Mouse (Mus musculus) MEL (cell line): Measurements from ENCODE around the gene Lig1. TPM values are rescaled to one million over a fixed set of nuclear protein-coding genes. Genes with fewer than 3 reads are reported as not detected.

Source experiments
- DNase-seq: peaks from one replicate; pipeline ENCODE4 v3.0.0; 2011; ENCODE audit warnings: low read depth, low spot score
- H3K27ac ChIP-seq: 2 replicates; pipeline ENCODE4 v1.5.1; 2012; ENCODE audit warnings: low read depth, mild to moderate bottlenecking, control low read depth, low read length, moderate library complexity; ENCODE audit not compliant: control insufficient read depth
- H3K27me3 ChIP-seq, 2 experiments: fragments of 150-350 bp in 1 of 2; sonication (generic) in 1 of 2; 2 replicates each; pipeline ENCODE4 v1.6.1; 2012; ENCODE audit warnings: low read length in 2 of 2, mild to moderate bottlenecking in 2 of 2, improper control_type of control experiment in 1 of 2, moderate library complexity in 1 of 2; ENCODE audit not compliant: insufficient read depth in 2 of 2, control insufficient read depth in 1 of 2
- H3K36me3 ChIP-seq, 2 experiments: 2 replicates each; pipeline ENCODE4 v1.6.1; 2012 to 2014; ENCODE audit warnings: low read length in 2 of 2, improper control_type of control experiment in 1 of 2, inconsistent platforms in 1 of 2, mild to moderate bottlenecking in 1 of 2; ENCODE audit not compliant: insufficient read depth in 2 of 2, control insufficient read depth in 1 of 2
- H3K4me1 ChIP-seq, 2 experiments: fragments of 150-350 bp in 1 of 2; sonication (generic) in 1 of 2; 2 replicates each; pipeline ENCODE4 v1.6.1; 2012; ENCODE audit warnings: low read length in 2 of 2, improper control_type of control experiment in 1 of 2, mild to moderate bottlenecking in 1 of 2; ENCODE audit not compliant: insufficient read depth in 2 of 2, control insufficient read depth in 1 of 2
- H3K4me3 ChIP-seq, 2 experiments: fragments of 150-350 bp in 1 of 2; sonication (generic) in 1 of 2; 2 replicates each; pipeline ENCODE4 v1.5.1; 2012; ENCODE audit warnings: low read depth in 2 of 2, low read length in 2 of 2, mild to moderate bottlenecking in 2 of 2, moderate library complexity in 2 of 2, control low read depth in 1 of 2, improper control_type of control experiment in 1 of 2; ENCODE audit not compliant: control insufficient read depth in 1 of 2, insufficient read depth in 1 of 2
- H3K79me2 ChIP-seq: 2 replicates; pipeline ENCODE4 v1.6.1; 2012; ENCODE audit warnings: mild to moderate bottlenecking, low read length, moderate library complexity; ENCODE audit not compliant: control insufficient read depth, poor library complexity, insufficient read depth
- H3K9ac ChIP-seq: 2 replicates; pipeline ENCODE4 v1.6.1; 2012; ENCODE audit warnings: low read depth, mild to moderate bottlenecking, control low read depth, low read length, moderate library complexity; ENCODE audit not compliant: control insufficient read depth, poor library complexity, severe bottlenecking
- H3K9me3 ChIP-seq: fragments of 150-350 bp; sonication (generic); replicated peaks from 2 replicates; pipeline ENCODE4 v1.6.1; 2012; ENCODE audit warnings: mild to moderate bottlenecking, low read length, improper control_type of control experiment, moderate library complexity; ENCODE audit not compliant: insufficient read depth
- BHLHE40 ChIP-seq: IDR thresholded peaks from 2 replicates; pipeline ENCODE4 v1.6.1; 2012; ENCODE audit warnings: low read depth, mild to moderate bottlenecking, inconsistent platforms, low read length, improper control_type of control experiment, borderline replicate concordance
- EP300 ChIP-seq, 2 experiments: IDR thresholded peaks; 2 replicates each; pipeline ENCODE4 v1.6.1; 2011; ENCODE audit warnings: improper control_type of control experiment in 2 of 2, low read length in 2 of 2, low read depth in 1 of 2, mild to moderate bottlenecking in 1 of 2
- ETS1 ChIP-seq: IDR thresholded peaks from 2 replicates; pipeline ENCODE4 v1.6.1; 2012; ENCODE audit warnings: low read depth, mild to moderate bottlenecking, inconsistent platforms, low read length, improper control_type of control experiment, moderate library complexity
- GABPA ChIP-seq: IDR thresholded peaks from 2 replicates; pipeline ENCODE4 v1.6.1; 2012; ENCODE audit warnings: low read depth, mild to moderate bottlenecking, inconsistent platforms, low read length, improper control_type of control experiment, moderate library complexity
- GATA1 ChIP-seq: IDR thresholded peaks from 2 replicates; pipeline ENCODE4 v1.6.1; 2011; ENCODE audit warnings: low read depth, low read length, improper control_type of control experiment
- HCFC1 ChIP-seq: IDR thresholded peaks from 2 replicates; pipeline ENCODE4 v1.6.1; 2012; ENCODE audit warnings: low read depth, mild to moderate bottlenecking, inconsistent platforms, low read length, improper control_type of control experiment, moderate library complexity
- MAZ ChIP-seq: IDR thresholded peaks from 2 replicates; pipeline ENCODE4 v1.6.1; 2012; ENCODE audit warnings: low read depth, mild to moderate bottlenecking, inconsistent platforms, low read length, improper control_type of control experiment
- MXI1 ChIP-seq: IDR thresholded peaks from 2 replicates; pipeline ENCODE4 v1.6.1; 2011; ENCODE audit warnings: mild to moderate bottlenecking, low read depth, low read length, improper control_type of control experiment
- MYB ChIP-seq: IDR thresholded peaks from 2 replicates; pipeline ENCODE4 v1.6.1; 2011; ENCODE audit warnings: mild to moderate bottlenecking, low read depth, low read length, improper control_type of control experiment
- NRF1 ChIP-seq: IDR thresholded peaks from 2 replicates; pipeline ENCODE4 v1.6.1; 2014; ENCODE audit warnings: low read depth, mild to moderate bottlenecking, inconsistent platforms, low read length, improper control_type of control experiment, moderate library complexity; ENCODE audit not compliant: poor library complexity, insufficient read depth, severe bottlenecking
- POLR2AphosphoS5 ChIP-seq: IDR thresholded peaks from 2 replicates; pipeline ENCODE4 v1.6.1; 2012; ENCODE audit warnings: low read depth, borderline replicate concordance, mild to moderate bottlenecking, inconsistent platforms, low read length, moderate library complexity, mixed read lengths
- RAD21 ChIP-seq: IDR thresholded peaks from 2 replicates; pipeline ENCODE4 v1.6.1; 2011; ENCODE audit warnings: mild to moderate bottlenecking, low read depth, low read length, improper control_type of control experiment
- RCOR1 ChIP-seq: IDR thresholded peaks from 2 replicates; pipeline ENCODE4 v1.6.1; 2012; ENCODE audit warnings: low read depth, mild to moderate bottlenecking, inconsistent platforms, low read length, improper control_type of control experiment
- UBTF ChIP-seq: IDR thresholded peaks from 2 replicates; pipeline ENCODE4 v1.6.1; 2012; ENCODE audit warnings: low read depth, mild to moderate bottlenecking, inconsistent platforms, low read length, improper control_type of control experiment, moderate library complexity, borderline replicate concordance; ENCODE audit not compliant: insufficient read depth
- USF1 ChIP-seq: IDR thresholded peaks from 2 replicates; pipeline ENCODE4 v1.6.1; 2014; ENCODE audit warnings: low read depth, mild to moderate bottlenecking, inconsistent platforms, low read length, improper control_type of control experiment, moderate library complexity
- ZMIZ1 ChIP-seq: IDR thresholded peaks from 2 replicates; pipeline ENCODE4 v1.6.1; 2012; ENCODE audit warnings: low read depth, mild to moderate bottlenecking, inconsistent platforms, low read length, improper control_type of control experiment, moderate library complexity
- ZNF384 ChIP-seq: IDR thresholded peaks from 2 replicates; pipeline ENCODE4 v1.6.1; 2012; ENCODE audit warnings: low read depth, mild to moderate bottlenecking, inconsistent platforms, low read length, improper control_type of control experiment
- polyA plus RNA-seq, 2 experiments: library from polyadenylated mRNA; stranded (reverse) in 1 of 2; unstranded in 1 of 2; fragments of >175 nt in 1 of 2; fragments of >200 nt in 1 of 2; gene quantifications; 2 replicates each; pipeline versions ENCODE4 v1.2.1 to v1.2.4; 2012; ENCODE audit warnings: low replicate concordance in 2 of 2, low read depth in 1 of 2; ENCODE audit not compliant: insufficient read length in 2 of 2, insufficient read depth in 1 of 2, missing spikeins in 1 of 2
- total RNA-seq: library from RNA; depleted of rRNA; stranded (reverse); fragments of 300-350 nt; gene quantifications from 2 replicates; pipeline ENCODE4 v1.2.3, GENCODE M21; 2012

The Lig1 gene
- total and polyA plus RNA-seq, 3 experiments, result 63.1 to 570 (median 187) TPM

- no peaks in the 10 kb centered on the region for H3K27me3 ChIP-seq
- H3K4me1 ChIP-seq, result peaks cover 3 to 21% of the 10 kb centered on the region in 2 experiments; a peak in 3 of 4 replicates
- H3K36me3 ChIP-seq, result peaks cover 13 to 24% of the 10 kb centered on the region in 2 experiments
- no peaks in the 10 kb centered on the region for H3K79me2 ChIP-seq
- DNase-seq, result peak; percentile 29
- no peak overlapping the region for H3K9ac ChIP-seq
- TF ChIP-seq GATA1, result peak; percentile 53; the same call in 1 of the 2 replicates
- TF ChIP-seq ETS1, result peak; percentile 74; the same call in 1 of the 2 replicates
- TF ChIP-seq ZNF384, result no peak
- TF ChIP-seq EP300 (IDR thresholded peaks at IDR 0.05; ENCODE audit: low read depth in 1 of 2, low read length in 2 of 2), result peak in 1 of 2 experiments; percentile 49; a peak in 2 of 4 replicates
- TF ChIP-seq, all 39 proteins: peak for 3
- H3K9me3 ChIP-seq, result no peaks in the 10 kb centered on the region
- H3K27ac ChIP-seq, result peak overlapping the region; percentile 58; the same call in 1 of the 2 replicates
- no peak overlapping the region for H3K4me3 ChIP-seq
Observed at GRCm38 (mm10) chr7:13303372-13303771, 26.3 kb downstream of the Lig1 start.

GRCm38 (mm10) chr7:13309407-13309806, 32.3 kb downstream of the Lig1 start:
- no peaks in the 10 kb centered on the region for H3K27me3 ChIP-seq
- H3K9me3 ChIP-seq, result no peaks in the 10 kb centered on the region
- no peaks in the 10 kb centered on the region for H3K79me2 ChIP-seq
- peaks cover 14 to 16% of the 10 kb centered on the region in 2 experiments for H3K4me1 ChIP-seq
- TF ChIP-seq RCOR1 (no peak), USF1 (no peak), POLR2AphosphoS5 (no peak), RAD21 (no peak), UBTF (no peak), ZMIZ1 (no peak), ETS1 (no peak), GABPA (no peak), BHLHE40 (no peak), NRF1 (no peak), HCFC1 (no peak), MXI1 (no peak), MYB (no peak), MAZ (no peak)
- H3K9ac ChIP-seq, result no peak overlapping the region
- H3K27ac ChIP-seq, result peak overlapping the region; percentile 39
- H3K4me3 ChIP-seq, result no peak overlapping the region
- H3K36me3 ChIP-seq, result peaks cover 11 to 19% of the 10 kb centered on the region in 2 experiments
- peak; percentile 34 for DNase-seq
